Mouse (Mus musculus): ENCODE data around the gene Qprt. TPM values are rescaled to one million over a fixed set of nuclear protein-coding genes. Genes with fewer than 3 reads are reported as not detected.

Qprt gene
- polyA plus RNA-seq (2015; fragmentation: Nextera tagmentation; extraction: Ambion mirVana), result 0.76 and 0.83 TPM in 2 replicates

- Histone ChIP-seq H3K9ac (no peak within 1 kb of the TSS), H3K27ac (no peak within 1 kb of the TSS), H3K4me1 (0 out of 2 replicates have a peak, but pooled peaks cover 5% of the 10 kb centered on the region), H3K4me3 (no peak within 1 kb of the TSS), H3K27me3 (replicated peaks) (peaks cover 24% of the 10 kb centered on the region), H3K9me3 (no peaks in the 10 kb centered on the region; the same call in 1 of the 2 replicates), H3K36me3 (replicated peaks) (no peaks in the 10 kb centered on the region), H3K4me2 (no peak within 1 kb of the TSS)
- ATAC-seq (replicated peaks), result no peak
- WGBS, result 5% methylated on average over 7 of the region's 7 CpGs
These were observed at the start of gene Qprt for GRCm38 (mm10) chr7:127121911-127122270. TSS of gene Qprt (minus strand) at chr7:127122226.

DNA sequence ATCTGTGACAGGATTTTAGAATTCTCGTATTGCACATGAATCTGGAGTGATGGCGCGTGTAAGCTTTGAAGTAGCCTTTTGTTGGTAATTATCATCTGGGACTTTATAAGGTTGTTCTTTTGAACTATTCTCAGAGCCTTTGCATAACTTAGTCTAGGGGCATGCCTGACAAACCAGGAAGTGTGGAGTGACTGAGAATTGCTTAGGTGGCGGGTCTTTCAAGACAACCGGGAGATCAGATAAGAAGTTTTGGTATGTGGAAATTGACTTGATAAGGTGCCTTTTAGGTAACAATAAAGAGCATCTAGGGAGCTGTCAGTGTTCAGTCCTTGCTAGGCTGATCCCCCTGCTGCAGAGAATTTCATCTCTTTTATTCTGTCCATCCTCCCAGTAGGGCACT, 44.5 kb upstream of the Qprt start:
- Histone ChIP-seq H3K27me3 (replicated peaks) (no peaks in the 10 kb centered on the region), H3K4me3 (no peak overlapping the region), H3K27ac (no peak overlapping the region), H3K36me3 (replicated peaks) (no peaks in the 10 kb centered on the region), H3K9ac (no peak overlapping the region), H3K4me2 (no peak overlapping the region), H3K4me1 (no peaks in the 10 kb centered on the region), H3K9me3 (no peaks in the 10 kb centered on the region)
- 88% methylated on average over 5 of the region's 5 CpGs for WGBS
- no peak for ATAC-seq (replicated peaks)

- Histone ChIP-seq H3K9me3 (no peaks in the 10 kb centered on the region), H3K4me2 (no peak overlapping the region), H3K9ac (no peak overlapping the region), H3K4me3 (no peak overlapping the region), H3K27me3 (replicated peaks) (no peaks in the 10 kb centered on the region), H3K4me1 (no peaks in the 10 kb centered on the region), H3K36me3 (replicated peaks) (no peaks in the 10 kb centered on the region), H3K27ac (no peak overlapping the region)
- ATAC-seq (replicated peaks), result no peak
- 81% methylated on average over 12 of the region's 12 CpGs for WGBS
These were observed 43.8 kb upstream of the Qprt start for GRCm38 (mm10) chr7:127165607-127166493.

GRCm38 (mm10) chr7:127164002-127164401, 42.0 kb upstream of the Qprt start:
- 81% methylated on average over 4 of the region's 4 CpGs for WGBS

GRCm38 (mm10) chr7:127162546-127162945, 40.5 kb upstream of the Qprt start:
- H3K27me3 ChIP-seq (replicated peaks), result no peaks in the 10 kb centered on the region
- no peak for ATAC-seq (replicated peaks)
- H3K36me3 ChIP-seq (replicated peaks), result no peaks in the 10 kb centered on the region
- no peak overlapping the region for H3K4me3 ChIP-seq
- H3K9ac ChIP-seq, result no peak overlapping the region
- no peaks in the 10 kb centered on the region for H3K9me3 ChIP-seq
- WGBS, result 82% methylated on average over 5 of the region's 5 CpGs
- H3K4me2 ChIP-seq, result no peak overlapping the region
- H3K4me1 ChIP-seq, result no peaks in the 10 kb centered on the region
- no peak overlapping the region for H3K27ac ChIP-seq

More at GRCm38 (mm10) chr7:127164002-127164401, 42.0 kb upstream of the Qprt start:
- Histone ChIP-seq H3K4me1 (no peaks in the 10 kb centered on the region), H3K4me3 (no peak overlapping the region), H3K27ac (no peak overlapping the region), H3K9me3 (no peaks in the 10 kb centered on the region), H3K36me3 (replicated peaks) (no peaks in the 10 kb centered on the region), H3K27me3 (replicated peaks) (no peaks in the 10 kb centered on the region), H3K4me2 (no peak overlapping the region), H3K9ac (no peak overlapping the region)
- no peak for ATAC-seq (replicated peaks)

- Histone ChIP-seq H3K4me3 (no peak overlapping the region), H3K27ac (no peak overlapping the region), H3K27me3 (replicated peaks) (no peaks in the 10 kb centered on the region), H3K4me1 (no peaks in the 10 kb centered on the region), H3K4me2 (no peak overlapping the region), H3K36me3 (replicated peaks) (no peaks in the 10 kb centered on the region), H3K9ac (no peak overlapping the region), H3K9me3 (no peaks in the 10 kb centered on the region)
- 92% methylated on average over 4 of the region's 4 CpGs for WGBS
- no peak for ATAC-seq (replicated peaks)
These were observed 35.5 kb upstream of the Qprt start for GRCm38 (mm10) chr7:127157548-127157947.

- no peak for ATAC-seq (replicated peaks)
These were observed 31.5 kb upstream of the Qprt start for GRCm38 (mm10) chr7:127153477-127153876.

GRCm38 (mm10) chr7:127152464-127152863, 30.4 kb upstream of the Qprt start:
- H3K4me3 ChIP-seq, result no peak overlapping the region
- no peak overlapping the region for H3K4me2 ChIP-seq
- no peaks in the 10 kb centered on the region for H3K36me3 ChIP-seq (replicated peaks)
- H3K27ac ChIP-seq, result no peak overlapping the region
- H3K4me1 ChIP-seq, result no peaks in the 10 kb centered on the region
- no peaks in the 10 kb centered on the region for H3K9me3 ChIP-seq
- H3K27me3 ChIP-seq (replicated peaks), result no peaks in the 10 kb centered on the region
- WGBS, result 86% methylated on average over 6 of the region's 6 CpGs
- ATAC-seq (replicated peaks), result no peak
- no peak overlapping the region for H3K9ac ChIP-seq

More at GRCm38 (mm10) chr7:127153477-127153876, 31.5 kb upstream of the Qprt start:
- H3K9ac ChIP-seq, result no peak overlapping the region
- WGBS, result 92% methylated on average over 3 of the region's 3 CpGs
- H3K4me2 ChIP-seq, result no peak overlapping the region
- H3K27ac ChIP-seq, result no peak overlapping the region
- H3K36me3 ChIP-seq (replicated peaks), result no peaks in the 10 kb centered on the region
- H3K27me3 ChIP-seq (replicated peaks), result no peaks in the 10 kb centered on the region
- no peaks in the 10 kb centered on the region for H3K9me3 ChIP-seq
- no peak overlapping the region for H3K4me3 ChIP-seq
- H3K4me1 ChIP-seq, result no peaks in the 10 kb centered on the region

DNA sequence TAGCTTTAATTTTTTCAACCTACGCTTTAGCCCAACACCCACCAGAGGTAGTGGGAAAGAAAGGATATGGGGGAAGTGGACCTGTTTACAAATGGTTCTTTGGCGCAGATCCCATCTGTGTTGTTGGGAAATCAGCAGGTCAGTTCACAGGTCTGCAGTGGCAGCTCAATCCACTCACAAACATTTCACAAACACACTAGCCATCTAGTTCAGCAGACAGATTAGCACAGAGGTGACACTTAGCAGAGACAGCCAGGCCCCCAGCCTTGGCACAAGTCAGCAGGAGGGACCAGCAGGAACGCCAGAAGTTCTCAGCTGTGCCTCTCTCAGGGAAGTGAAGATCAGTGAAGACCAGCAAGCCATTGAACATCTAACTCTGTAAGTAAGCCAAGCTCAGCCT, 25.9 kb upstream of the Qprt start:
- ATAC-seq (replicated peaks), result no peak
- Histone ChIP-seq H3K4me1 (no peaks in the 10 kb centered on the region), H3K9ac (no peak overlapping the region), H3K4me2 (no peak overlapping the region), H3K4me3 (no peak overlapping the region), H3K27me3 (replicated peaks) (no peaks in the 10 kb centered on the region), H3K36me3 (replicated peaks) (no peaks in the 10 kb centered on the region), H3K27ac (no peak overlapping the region), H3K9me3 (no peaks in the 10 kb centered on the region)
- 75% methylated on average over 3 of the region's 3 CpGs for WGBS

DNA sequence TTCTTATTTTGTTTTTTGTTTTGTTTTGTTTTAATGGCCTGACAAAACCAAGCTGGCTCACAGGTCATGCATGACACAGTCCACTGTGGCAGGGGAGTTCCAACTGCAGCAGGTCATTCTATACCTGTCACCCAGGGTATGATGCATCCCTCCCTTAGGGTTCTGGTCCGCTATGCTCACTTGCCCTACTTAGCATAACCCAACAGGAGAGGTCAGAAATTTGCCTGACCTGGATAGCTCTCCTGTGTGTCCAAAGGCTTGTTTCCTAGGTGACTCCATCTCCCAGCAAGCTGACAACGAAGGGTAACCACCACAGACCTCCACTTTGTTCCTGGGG, 24.2 kb upstream of the Qprt start:
- H3K9me3 ChIP-seq, result no peaks in the 10 kb centered on the region
- no peaks in the 10 kb centered on the region for H3K4me1 ChIP-seq
- H3K27ac ChIP-seq, result no peak overlapping the region
- 52% methylated on average over 2 of the region's 2 CpGs for WGBS
- H3K27me3 ChIP-seq (replicated peaks), result no peaks in the 10 kb centered on the region
- no peak overlapping the region for H3K4me2 ChIP-seq
- no peaks in the 10 kb centered on the region for H3K36me3 ChIP-seq (replicated peaks)
- H3K9ac ChIP-seq, result no peak overlapping the region
- H3K4me3 ChIP-seq, result no peak overlapping the region
- no peak for ATAC-seq (replicated peaks)

DNA sequence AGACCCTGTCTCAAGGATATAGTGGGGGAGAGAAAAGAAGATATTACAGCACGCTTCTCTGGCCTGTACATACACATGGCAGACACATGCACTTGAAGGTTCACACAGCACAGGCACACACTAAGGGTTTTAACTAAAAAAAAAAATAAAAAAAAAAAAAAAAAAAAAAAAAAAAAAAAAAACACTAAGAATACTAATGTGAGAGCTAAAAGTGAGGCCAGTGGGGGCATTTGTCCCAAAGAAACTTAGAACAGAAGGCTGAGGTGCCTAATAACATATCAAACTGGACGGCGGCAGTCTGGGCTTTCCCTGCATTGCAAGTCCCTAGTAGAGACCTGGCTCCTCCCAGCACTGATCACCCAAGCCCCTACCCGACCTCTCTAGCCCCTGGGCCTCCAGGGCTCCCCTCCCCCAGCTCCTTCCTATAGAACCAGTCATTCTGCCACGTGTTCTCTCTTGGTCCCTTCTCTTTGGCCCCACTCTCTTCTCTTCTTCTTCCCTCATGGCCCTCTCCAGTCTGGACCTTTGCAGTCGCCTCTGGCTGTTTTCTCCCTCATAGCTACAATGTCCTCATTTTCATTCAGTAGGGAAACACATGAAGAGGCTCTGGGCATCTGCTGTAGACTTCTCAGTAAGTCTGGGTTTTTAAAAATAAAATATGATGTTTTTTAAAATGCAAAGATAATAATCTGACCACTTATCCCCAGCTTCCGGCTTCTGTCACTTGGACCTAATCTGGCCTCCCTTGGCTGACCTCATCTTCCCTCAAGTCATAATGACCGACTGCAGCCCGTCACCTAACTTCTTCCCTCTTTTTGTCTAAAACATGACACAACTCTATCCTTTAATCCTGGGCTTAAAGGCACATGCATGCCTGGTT, 23.6 kb upstream of the Qprt start:
- no peak overlapping the region for H3K4me3 ChIP-seq
- no peak overlapping the region for H3K9ac ChIP-seq
- H3K4me1 ChIP-seq, result no peaks in the 10 kb centered on the region
- no peak overlapping the region for H3K4me2 ChIP-seq
- H3K27me3 ChIP-seq (replicated peaks), result no peaks in the 10 kb centered on the region
- ATAC-seq (replicated peaks), result no peak
- 43% methylated on average over 9 of the region's 9 CpGs for WGBS
- H3K36me3 ChIP-seq (replicated peaks), result no peaks in the 10 kb centered on the region
- no peak overlapping the region for H3K27ac ChIP-seq
- no peaks in the 10 kb centered on the region for H3K9me3 ChIP-seq

DNA sequence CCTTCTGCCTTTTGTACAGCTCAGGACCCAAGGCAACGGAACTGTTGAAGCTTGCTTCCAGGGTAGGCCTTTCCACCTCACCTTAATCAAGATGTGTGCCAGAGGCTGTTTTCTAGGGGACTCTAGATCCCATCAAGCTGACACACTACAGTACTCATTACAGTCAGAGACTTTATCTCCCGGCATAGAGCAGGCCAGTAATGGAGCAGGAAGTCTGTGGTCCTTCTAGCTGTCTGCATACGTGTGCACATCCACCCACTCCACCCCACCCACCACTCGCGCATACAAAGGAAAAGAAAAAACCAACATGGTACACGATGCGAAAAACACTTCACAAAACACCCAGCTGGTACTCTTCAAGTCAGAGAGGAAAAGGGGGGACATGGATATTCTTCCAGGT, 22.4 kb upstream of the Qprt start:
- H3K36me3 ChIP-seq (replicated peaks), result no peaks in the 10 kb centered on the region
- no peak for ATAC-seq (replicated peaks)
- no peak overlapping the region for H3K9ac ChIP-seq
- H3K27ac ChIP-seq, result no peak overlapping the region
- H3K9me3 ChIP-seq, result no peaks in the 10 kb centered on the region
- no peak overlapping the region for H3K4me2 ChIP-seq
- no peak overlapping the region for H3K4me3 ChIP-seq
- no peaks in the 10 kb centered on the region for H3K27me3 ChIP-seq (replicated peaks)
- 91% methylated on average over 7 of the region's 7 CpGs for WGBS
- H3K4me1 ChIP-seq, result no peaks in the 10 kb centered on the region

Measured in midbrain, embryonic 15.5 days (tissue).